Mouse (Mus musculus) myocyte (in vitro differentiated cells): ENCODE results near the gene Serpinb2.

ENCODE experiments used
- E2F4 ChIP-seq: IDR thresholded peaks from one replicate; pipeline ENCODE4 v1.6.1; 2011; ENCODE audit warnings: mild to moderate bottlenecking, control low read depth, moderate library complexity; ENCODE audit not compliant: insufficient read depth
- MYOD1 ChIP-seq, 3 experiments: IDR thresholded peaks; one replicate each; pipeline ENCODE4 v1.6.1; 2011; ENCODE audit warnings: control low read depth in 2 of 3, low read depth in 2 of 3, mild to moderate bottlenecking in 2 of 3, moderate library complexity in 1 of 3; ENCODE audit not compliant: insufficient read length in 2 of 3, control insufficient read depth in 1 of 3
- MYOG ChIP-seq, 3 experiments: IDR thresholded peaks; one replicate each; pipeline ENCODE4 v1.6.1; 2011; ENCODE audit warnings: control low read depth in 2 of 3, low read depth in 2 of 3, mild to moderate bottlenecking in 2 of 3; ENCODE audit not compliant: insufficient read length in 2 of 3, control insufficient read depth in 1 of 3, insufficient read depth in 1 of 3
- POLR2A ChIP-seq: IDR thresholded peaks from one replicate; pipeline ENCODE4 v1.6.1; 2011; ENCODE audit warnings: low read depth, mild to moderate bottlenecking, control low read depth, moderate library complexity; ENCODE audit not compliant: insufficient read length
- POLR2AphosphoS2 ChIP-seq: IDR thresholded peaks from one replicate; pipeline ENCODE4 v1.6.1; 2011; ENCODE audit warnings: low read depth, control low read depth; ENCODE audit not compliant: insufficient read length
- USF1 ChIP-seq: IDR thresholded peaks from one replicate; pipeline ENCODE4 v1.6.1; 2011; ENCODE audit warnings: low read depth, mild to moderate bottlenecking, control low read depth, moderate library complexity

DNA sequence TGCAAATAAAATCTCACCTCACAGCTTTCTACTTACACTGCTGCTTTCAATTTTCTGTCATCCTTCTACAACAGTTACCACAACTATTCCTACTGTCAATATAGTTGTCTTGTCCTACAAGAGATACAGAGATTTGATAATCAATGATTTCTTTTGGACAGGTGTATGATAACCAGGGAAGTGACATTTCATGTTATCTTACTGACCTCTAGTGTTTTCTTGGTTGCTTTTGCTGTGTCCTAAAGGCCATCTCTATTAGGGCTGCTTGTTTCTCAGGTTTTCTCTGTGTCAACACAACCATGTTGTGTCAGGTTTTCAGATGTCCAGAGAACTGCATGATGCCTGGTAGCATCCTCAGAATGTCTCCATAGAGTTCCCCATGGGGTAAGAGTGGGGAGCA lies 31.3 kb upstream of the Serpinb2 start:
- no peak for TF ChIP-seq POLR2A
- no peak for TF ChIP-seq MYOD1 (IDR thresholded peaks at IDR 0.05; ENCODE audit: control insufficient read depth in 1 of 3, insufficient read length in 2 of 3, low read depth in 2 of 3)
- TF ChIP-seq E2F4 = no peak
- no peak for TF ChIP-seq MYOG (IDR thresholded peaks at IDR 0.05; ENCODE audit: control insufficient read depth in 1 of 3, insufficient read depth in 1 of 3, insufficient read length in 2 of 3, low read depth in 2 of 3)
- no peak for TF ChIP-seq USF1
- no peak for TF ChIP-seq POLR2AphosphoS2
